9 mouse cellular contexts compared by ENCODE assay signal in genomic region chr11:20829056-20829686, GRCm38 (mm10). TPM values are rescaled to one million over a fixed set of nuclear protein-coding genes. Genes with fewer than 3 reads are reported as not detected.
DNase-seq lines count a peak whose midpoint lies in the region; ATAC-seq lines count a peak whose summit lies in the region.
"Had no signal": no experiment of that assay in that cellular context is flagged by ENCODE, and none has a peak within 500 bp of the region (broad histone marks: within the 10 kb centered on the region; RNA-seq: fewer than 3 reads in every experiment).

No protein-coding gene starts in this region.

- peak overlapping the region; percentile 91 for H3K4me2 ChIP-seq in forebrain, embryonic 15.5 days (replicated peaks)
- H3K4me2 ChIP-seq in midbrain, embryonic 14.5 days (ENCODE audit: low read length) = peak overlapping the region; percentile 81

- H3K9ac ChIP-seq in forebrain, embryonic 15.5 days (replicated peaks) = peak overlapping the region; percentile 19; the same call in 1 of the 2 replicates
- no peak overlapping the region for H3K9ac ChIP-seq in midbrain, embryonic 14.5 days (replicated peaks; ENCODE audit: low read length)

- DNase-seq in kidney, adult 11 months = peak; percentile 36
- DNase-seq in kidney, postnatal 10 days = no peak
- DNase-seq in kidney, postnatal 36 days = peak; percentile 37 to 66
- no peak for DNase-seq in midbrain, embryonic 14.5 days
- DNase-seq in urinary bladder, adult 18-20 months (ENCODE audit: low spot score in 2 of 2) = no peak
- no peak for DNase-seq in urinary bladder, adult 2 months (ENCODE audit: low spot score)
- DNase-seq in frontal cortex, postnatal 14 days (ENCODE audit: low spot score in 2 of 2) = no peak

- H3K27ac ChIP-seq in forebrain, embryonic 15.5 days (replicated peaks) = 0 out of 2 replicates have a peak overlapping the region, but pooled peaks have one; percentile 9
- H3K27ac ChIP-seq in midbrain, embryonic 14.5 days (replicated peaks; ENCODE audit: low read depth, low read length) = no peak overlapping the region; the same call in 1 of the 2 replicates

- peaks cover 27% of the 10 kb centered on the region for H3K36me3 ChIP-seq in forebrain, embryonic 15.5 days
- H3K36me3 ChIP-seq in midbrain, embryonic 14.5 days (ENCODE audit: control insufficient read depth, insufficient read depth, low read length) = peaks cover 30% of the 10 kb centered on the region

- no peaks in the 10 kb centered on the region for H3K27me3 ChIP-seq in forebrain, embryonic 15.5 days
- H3K27me3 ChIP-seq in midbrain, embryonic 14.5 days (ENCODE audit: control insufficient read depth, insufficient read depth, low read length) = peaks cover 8% of the 10 kb centered on the region; the same call in 1 of the 2 replicates
- H3K27me3 ChIP-seq: Patski had no signal

- 31% methylated on average over 9 of the region's 9 CpGs for WGBS in forebrain, embryonic 15.5 days
- 48% methylated on average over 9 of the region's 9 CpGs for WGBS in midbrain, embryonic 14.5 days

- peak overlapping the region; percentile 85 for H3K4me3 ChIP-seq in forebrain, embryonic 15.5 days
- peak overlapping the region; percentile 87; the same call in 1 of the 2 replicates for H3K4me3 ChIP-seq in midbrain, embryonic 14.5 days (replicated peaks; ENCODE audit: low read depth, low read length)

- no peak for ATAC-seq in forebrain, embryonic 15.5 days (replicated peaks)
- ATAC-seq in midbrain, embryonic 14.5 days (ENCODE audit: low FRiP score, low TSS enrichment) = no peak
- ATAC-seq: Patski had no signal

- no peaks in the 10 kb centered on the region for H3K9me3 ChIP-seq in forebrain, embryonic 15.5 days
- H3K9me3 ChIP-seq in midbrain, embryonic 14.5 days (ENCODE audit: control insufficient read depth, low read length) = no peaks in the 10 kb centered on the region

- peaks cover 30% of the 10 kb centered on the region for H3K4me1 ChIP-seq in forebrain, embryonic 15.5 days
- peaks cover 23% of the 10 kb centered on the region for H3K4me1 ChIP-seq in midbrain, embryonic 14.5 days (ENCODE audit: control insufficient read depth, insufficient read depth, low read length)

RNA-seq across cellular contexts. Expression of gene Lgalsl, which starts 1.7 kb away (rescaled TPM):
- polyA plus RNA-seq in forebrain, embryonic 15.5 days (2015; fragmentation: Nextera tagmentation; extraction: Ambion mirVana) = 79.7 and 83.8 TPM in 2 replicates
- polyA plus RNA-seq in midbrain, embryonic 14.5 days (2014; fragmentation: Nextera tagmentation; extraction: Ambion mirVana) = 62.9 and 72.9 TPM in 2 replicates
- 21.7 and 21.8 TPM in 2 replicates for polyA plus RNA-seq in urinary bladder, adult 2 months (2012; rRNA removed)

Comparison
In these comparisons a context has a peak if more than half of its experiments do, and no peak if none do; other contexts are left out.
1. DNase-seq: peak in kidney, adult 11 months (single experiment) and kidney, postnatal 36 days (2 of 2); none in kidney, postnatal 10 days (single experiment), midbrain, embryonic 14.5 days (single experiment), urinary bladder, adult 18-20 months (0 of 2), urinary bladder, adult 2 months (single experiment) and frontal cortex, postnatal 14 days (0 of 2).